ENCODE assay signal across 9 mouse cellular contexts in the genomic region with DNA sequence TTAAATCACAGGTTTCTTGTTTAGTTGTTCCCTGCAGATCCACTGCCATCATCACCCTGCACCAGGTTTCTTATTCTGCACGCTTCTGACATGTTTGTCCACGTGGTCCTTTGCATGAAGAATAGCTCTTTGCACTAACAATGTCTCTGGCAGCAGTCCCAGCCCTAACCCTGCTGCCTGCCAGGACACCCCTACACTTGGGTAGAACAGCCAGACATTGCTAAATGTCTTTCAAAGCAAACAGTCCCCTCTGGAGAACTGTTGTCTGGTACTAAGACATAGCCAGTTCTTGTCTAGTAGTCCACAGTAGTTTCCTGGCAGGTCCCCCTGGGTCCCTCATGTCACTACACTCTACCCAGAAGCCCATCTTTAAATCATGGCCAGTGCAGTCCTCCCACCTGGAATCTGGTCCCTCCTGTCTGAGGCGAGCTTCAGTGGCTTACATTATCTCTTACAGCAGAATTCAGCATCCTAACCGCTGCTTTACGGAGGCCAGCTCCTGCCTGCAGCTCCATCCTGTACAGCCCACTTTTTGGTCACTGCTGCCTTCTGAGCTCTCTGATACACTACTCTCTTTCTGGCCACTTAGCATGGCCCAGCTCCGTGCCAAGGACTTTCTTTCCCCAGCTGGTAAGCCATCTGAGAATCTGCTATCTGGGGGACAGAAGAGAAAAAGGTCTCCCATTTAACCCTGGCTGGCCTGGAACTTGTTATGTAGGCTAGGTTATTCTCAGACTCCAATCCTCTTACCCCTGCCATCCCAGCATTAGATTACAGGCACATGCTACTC.
DNase-seq lines count a peak whose midpoint lies in the region; ATAC-seq and TF ChIP-seq lines count a peak whose summit lies in the region.
"Had no signal": no experiment of that assay in that cellular context is flagged by ENCODE, and none has a peak within 500 bp of the region (broad histone marks: within the 10 kb centered on the region; RNA-seq: fewer than 3 reads in every experiment).

No protein-coding gene starts in this region.

- 62% methylated on average over 6 of the region's 6 CpGs for WGBS in midbrain, postnatal 0 days
- WGBS in thymus, adult 2 months, result 95% methylated on average over 6 of the region's 6 CpGs
- 66% methylated on average over 6 of the region's 6 CpGs for WGBS in intestine, embryonic 15.5 days

- H3K4me1 ChIP-seq in midbrain, postnatal 0 days (ENCODE audit: insufficient read depth, low read length), result no peaks in the 10 kb centered on the region
- no peaks in the 10 kb centered on the region for H3K4me1 ChIP-seq in thymus, adult 2 months (replicated peaks; ENCODE audit: control insufficient read depth, insufficient read depth, low read length)
- no peaks in the 10 kb centered on the region for H3K4me1 ChIP-seq in intestine, embryonic 15.5 days (replicated peaks)

- no peak overlapping the region for H3K4me3 ChIP-seq in midbrain, postnatal 0 days (ENCODE audit: low read depth, low read length)
- H3K4me3 ChIP-seq in thymus, adult 2 months (ENCODE audit: control insufficient read depth, insufficient read depth, low read length), result no peak overlapping the region
- H3K4me3 ChIP-seq in intestine, embryonic 15.5 days (replicated peaks), result no peak overlapping the region

- no peak for TF ChIP-seq POLR2A in thymus, adult 2 months (IDR thresholded peaks at IDR 0.05; ENCODE audit: control insufficient read depth, extremely low read depth, insufficient read depth, low read length, poor library complexity)

- no peaks in the 10 kb centered on the region for H3K27me3 ChIP-seq in midbrain, postnatal 0 days (ENCODE audit: insufficient read depth, low read length)
- no peaks in the 10 kb centered on the region for H3K27me3 ChIP-seq in thymus, adult 2 months (ENCODE audit: control insufficient read depth, insufficient read depth, low read length)
- no peaks in the 10 kb centered on the region for H3K27me3 ChIP-seq in intestine, embryonic 15.5 days (replicated peaks)

- no peaks in the 10 kb centered on the region for H3K36me3 ChIP-seq in midbrain, postnatal 0 days (ENCODE audit: insufficient read depth, low read length)
- H3K36me3 ChIP-seq in thymus, adult 2 months (ENCODE audit: control insufficient read depth, insufficient read depth, low read length), result no peaks in the 10 kb centered on the region
- no peaks in the 10 kb centered on the region for H3K36me3 ChIP-seq in intestine, embryonic 15.5 days

- H3K9ac ChIP-seq in midbrain, postnatal 0 days (replicated peaks; ENCODE audit: low read length, poor library complexity, severe bottlenecking), result no peak overlapping the region
- no peak overlapping the region for H3K9ac ChIP-seq in intestine, embryonic 15.5 days

- no peak overlapping the region for H3K27ac ChIP-seq in midbrain, postnatal 0 days (ENCODE audit: low read depth, low read length)
- H3K27ac ChIP-seq in thymus, adult 2 months (ENCODE audit: control insufficient read depth, insufficient read depth, low read length), result no peak overlapping the region
- H3K27ac ChIP-seq in intestine, embryonic 15.5 days, result no peak overlapping the region
- H3K27ac ChIP-seq: kidney, postnatal 0 days had no signal

- H3K9me3 ChIP-seq in midbrain, postnatal 0 days (ENCODE audit: low read length), result no peaks in the 10 kb centered on the region
- no peaks in the 10 kb centered on the region for H3K9me3 ChIP-seq in intestine, embryonic 15.5 days

- peak; percentile 15 for DNase-seq in adrenal gland, adult 2 months
- no peak for DNase-seq in adrenal gland, adult 18-20 months (ENCODE audit: low spot score in 2 of 2)
- peak; percentile 6 for DNase-seq in ovary, postnatal 10 days (ENCODE audit: low spot score)
- DNase-seq in ovary, adult 18-20 months (ENCODE audit: low spot score), result no peak
- peak; percentile 28 to 43 for DNase-seq in kidney, postnatal 4 days
- DNase-seq in midbrain, postnatal 0 days (ENCODE audit: low spot score), result peak; percentile 75
- no peak for DNase-seq in thymus, adult 2 months

- TF ChIP-seq CTCF in midbrain, postnatal 0 days (IDR thresholded peaks at IDR 0.05), result no peak
- no peak for TF ChIP-seq CTCF in thymus, adult 2 months (IDR thresholded peaks at IDR 0.05; ENCODE audit: borderline replicate concordance, control insufficient read depth, extremely low read depth, insufficient read depth, low read length, poor library complexity)

- peak; percentile 20; the same call in 1 of the 2 replicates for ATAC-seq in midbrain, postnatal 0 days (ENCODE audit: low FRiP score)
- ATAC-seq in intestine, embryonic 15.5 days, result no peak

- no peak overlapping the region for H3K4me2 ChIP-seq in midbrain, postnatal 0 days (ENCODE audit: low read depth, low read length, poor library complexity, severe bottlenecking)
- H3K4me2 ChIP-seq in intestine, embryonic 15.5 days (replicated peaks), result no peak overlapping the region

Comparison
In these comparisons a context has a peak if more than half of its experiments do, and no peak if none do; other contexts are left out.
1. DNase-seq: peak in adrenal gland, adult 2 months (single experiment), ovary, postnatal 10 days (single experiment), kidney, postnatal 4 days (2 of 2) and midbrain, postnatal 0 days (single experiment); none in adrenal gland, adult 18-20 months (0 of 2), ovary, adult 18-20 months (single experiment) and thymus, adult 2 months (single experiment).